16 mouse cellular contexts compared by ENCODE assay signal in genomic region chr5:130527416-130527815, GRCm38 (mm10).
"Had no signal": no experiment of that assay in that cellular context is flagged by ENCODE, and none has a peak within 500 bp of the region (broad histone marks: within the 10 kb centered on the region; RNA-seq: fewer than 3 reads in every experiment).

No protein-coding gene starts in this region.

- ATAC-seq: forebrain, embryonic 13.5 days; forebrain, embryonic 14.5 days; forebrain, embryonic 15.5 days; forebrain, embryonic 16.5 days; forebrain, postnatal 0 days had no signal

- DNase-seq: cerebellum, postnatal 25 days; cerebellum, postnatal 36 days; embryo, embryonic 11 days; forebrain, postnatal 0 days; gastrocnemius, adult 2 months; gastrocnemius, postnatal 10 days; gastrocnemius, postnatal 14 days; gastrocnemius, postnatal 25 days; gastrocnemius, postnatal 36 days; heart, adult 11 months; heart, adult 18-20 months; heart, adult 2 months had no signal
